Mouse (Mus musculus): ENCODE measurements around the gene Lair1.

GRCm38 (mm10) chr7:4081706-4082105 is 18.7 kb upstream of the Lair1 start:
- TF ChIP-seq GATA1 (IDR thresholded peaks at IDR 0.05; ENCODE audit: borderline replicate concordance, low read length) (no peak), FLI1 (IDR thresholded peaks at IDR 0.05; ENCODE audit: low read length) (no peak)
